Mouse (Mus musculus) limb, embryonic 14.5 days (tissue): ENCODE data around the gene Psmc5. TPM values are rescaled to one million over a fixed set of nuclear protein-coding genes. Genes with fewer than 3 reads are reported as not detected.

Source experiments
- ATAC-seq: fragments of 200-750 bp; cut with Nextera tagmentation; 2 replicates; pipeline ENCODE4 v1.8.0; 2017; ENCODE audit warnings: low read depth, moderate number of reproducible peaks, moderate TSS enrichment; ENCODE audit not compliant: low FRiP score
- DNase-seq: peaks from one replicate; pipeline ENCODE4 v3.0.0-alpha.2; 2015; ENCODE audit warnings: low spot score
- H3K27ac ChIP-seq: fragments of 300-500 bp; sonication (generic); replicated peaks from 2 replicates; pipeline ENCODE4 v1.5.1; 2014; ENCODE audit warnings: low read depth, mild to moderate bottlenecking, low read length, moderate library complexity, mixed read lengths
- H3K27me3 ChIP-seq: fragments of 300-500 bp; sonication (generic); 2 replicates; pipeline ENCODE4 v1.6.1; 2014; ENCODE audit warnings: low read length, mixed read lengths; ENCODE audit not compliant: control insufficient read depth, insufficient read depth
- H3K36me3 ChIP-seq: fragments of 300-500 bp; sonication (generic); 2 replicates; pipeline ENCODE4 v1.6.1; 2014; ENCODE audit warnings: mild to moderate bottlenecking, low read length, moderate library complexity, mixed read lengths; ENCODE audit not compliant: control insufficient read depth, insufficient read depth
- H3K4me1 ChIP-seq: fragments of 300-500 bp; sonication (generic); 2 replicates; pipeline ENCODE4 v1.6.1; 2014; ENCODE audit warnings: antibody characterized with exemption, low read length, mixed read lengths; ENCODE audit not compliant: control insufficient read depth, insufficient read depth
- H3K4me2 ChIP-seq: fragments of 300-500 bp; sonication (generic); replicated peaks from 2 replicates; pipeline ENCODE4 v1.6.1; 2014; ENCODE audit warnings: low read depth, mild to moderate bottlenecking, low read length, moderate library complexity; ENCODE audit not compliant: severe bottlenecking
- H3K4me3 ChIP-seq: fragments of 300-500 bp; sonication (generic); replicated peaks from 2 replicates; pipeline ENCODE4 v1.5.1; 2014; ENCODE audit warnings: low read length
- H3K9ac ChIP-seq: fragments of 300-500 bp; sonication (generic); 2 replicates; pipeline ENCODE4 v1.6.1; 2014; ENCODE audit warnings: mild to moderate bottlenecking, low read depth, low read length, moderate library complexity; ENCODE audit not compliant: severe bottlenecking
- H3K9me3 ChIP-seq: fragments of 300-500 bp; sonication (generic); 2 replicates; pipeline ENCODE4 v1.6.1; 2016; ENCODE audit warnings: low read length; ENCODE audit not compliant: control insufficient read depth
- POLR2A ChIP-seq: fragments of 200-500 bp; IDR thresholded peaks from 2 replicates; pipeline ENCODE4 v1.8.0; 2012; ENCODE audit warnings: inconsistent platforms, mild to moderate bottlenecking, moderate library complexity, borderline replicate concordance; ENCODE audit not compliant: insufficient read depth, insufficient read length; ENCODE audit errors: extremely low read depth
- WGBS: fragments of 180-500 bp; shearing (Covaris S2); extraction: QIAGEN DNeasy Blood & Tissue Kit; methylation state at CpG from one replicate; pipeline ENCODE4 v1.1.7; 2014; 5-methylcytosine and 5-hydroxymethylcytosine counted together
- polyA plus RNA-seq, 2 experiments: library from polyadenylated mRNA; depleted of rRNA in 1 of 2; stranded (reverse) in 1 of 2; unstranded in 1 of 2; fragments of >200 nt; fragmentation: Nextera tagmentation in 1 of 2; extraction: Ambion mirVana in 1 of 2; gene quantifications; 2 replicates each; pipeline versions ENCODE4 v1.2.1 to v1.2.3; 2012 to 2014

Psmc5 gene
- polyA plus RNA-seq (2012; rRNA removed) (123 and 186 TPM in 2 replicates), polyA plus RNA-seq (2014; fragmentation: Nextera tagmentation; extraction: Ambion mirVana) (244 and 253 TPM in 2 replicates)

GRCm38 (mm10) chr11:106255685-106256451 is at the start of gene Psmc5, which contains the start of gene Ftsj3:
Gene Psmc5, plus strand, starts transcription at chr11:106256154.
Gene Ftsj3, minus strand, starts transcription at chr11:106256079.
- Histone ChIP-seq H3K9me3 (no peaks in the 10 kb centered on the region), H3K36me3 (peaks cover 56% of the 10 kb centered on the region), H3K4me2 (peak within 1 kb of the TSS; percentile 95), H3K27me3 (no peaks in the 10 kb centered on the region), H3K27ac (peak within 1 kb of the TSS; percentile 77), H3K9ac (peak within 1 kb of the TSS; percentile 80), H3K4me1 (peaks cover 16% of the 10 kb centered on the region), H3K4me3 (peak within 1 kb of the TSS; percentile 89)
- DNase-seq (peak; percentile 96), ATAC-seq (peak; percentile 96)
- 0% methylated on average over 42 of the region's 42 CpGs for WGBS
- peak; percentile 84; the same call in 1 of the 2 replicates for TF ChIP-seq POLR2A

- 88% methylated on average over 8 of the region's 8 CpGs for WGBS
- H3K36me3 ChIP-seq = peaks cover 47% of the 10 kb centered on the region
- no peak for DNase-seq
- H3K27ac ChIP-seq = no peak overlapping the region
- no peak overlapping the region for H3K4me3 ChIP-seq
- H3K9ac ChIP-seq = no peak overlapping the region
- H3K9me3 ChIP-seq = no peaks in the 10 kb centered on the region
- no peaks in the 10 kb centered on the region for H3K27me3 ChIP-seq
- peaks cover 12% of the 10 kb centered on the region for H3K4me1 ChIP-seq
- ATAC-seq = no peak
- TF ChIP-seq POLR2A = no peak
- H3K4me2 ChIP-seq = no peak overlapping the region
Observed at GRCm38 (mm10) chr11:106212771-106213170, 43.2 kb upstream of the Psmc5 start.

GRCm38 (mm10) chr11:106214856-106215255 is 41.1 kb upstream of the Psmc5 start:
- no peaks in the 10 kb centered on the region for H3K27me3 ChIP-seq
- peak overlapping the region; percentile 91; the same call in 1 of the 2 replicates for H3K9ac ChIP-seq
- peak overlapping the region; percentile 55; the same call in 1 of the 2 replicates for H3K4me2 ChIP-seq

DNA sequence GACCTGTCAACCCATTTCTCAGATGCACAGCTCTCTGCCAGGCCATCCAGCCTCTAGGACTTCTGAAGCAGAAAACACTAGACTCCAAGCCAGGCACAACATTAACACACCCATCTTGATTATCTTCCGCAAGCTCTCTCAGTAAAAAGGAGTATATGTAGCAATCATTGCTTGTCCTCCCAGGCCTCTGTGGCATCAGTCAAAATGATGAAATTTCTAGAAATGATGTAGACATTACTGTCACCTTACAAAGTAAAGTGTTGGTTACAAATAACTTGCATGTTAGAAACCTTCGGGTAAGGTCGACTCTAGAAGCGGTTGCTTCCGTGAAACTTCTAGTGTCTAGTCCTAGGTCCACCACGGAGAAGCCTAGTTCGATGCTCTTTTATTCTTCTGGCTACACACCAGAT is 40.5 kb upstream of the Psmc5 start:
- ATAC-seq = no peak
- Histone ChIP-seq H3K27me3 (no peaks in the 10 kb centered on the region), H3K9me3 (no peaks in the 10 kb centered on the region), H3K4me2 (peak overlapping the region; percentile 55), H3K36me3 (peaks cover 25% of the 10 kb centered on the region), H3K4me3 (peak overlapping the region; percentile 76), H3K4me1 (peaks cover 21% of the 10 kb centered on the region), H3K27ac (no peak overlapping the region), H3K9ac (peak overlapping the region; percentile 91)
- TF ChIP-seq POLR2A = no peak
- 27% methylated on average over 7 of the region's 7 CpGs for WGBS
- no peak for DNase-seq

More at GRCm38 (mm10) chr11:106214856-106215255, 41.1 kb upstream of the Psmc5 start:
- 80% methylated on average over 5 of the region's 5 CpGs for WGBS
- Histone ChIP-seq H3K36me3 (peaks cover 31% of the 10 kb centered on the region), H3K27ac (no peak overlapping the region), H3K9me3 (no peaks in the 10 kb centered on the region), H3K4me3 (peak overlapping the region; percentile 76), H3K4me1 (peaks cover 21% of the 10 kb centered on the region)
- ATAC-seq = no peak
- TF ChIP-seq POLR2A = no peak
- DNase-seq = no peak

DNA sequence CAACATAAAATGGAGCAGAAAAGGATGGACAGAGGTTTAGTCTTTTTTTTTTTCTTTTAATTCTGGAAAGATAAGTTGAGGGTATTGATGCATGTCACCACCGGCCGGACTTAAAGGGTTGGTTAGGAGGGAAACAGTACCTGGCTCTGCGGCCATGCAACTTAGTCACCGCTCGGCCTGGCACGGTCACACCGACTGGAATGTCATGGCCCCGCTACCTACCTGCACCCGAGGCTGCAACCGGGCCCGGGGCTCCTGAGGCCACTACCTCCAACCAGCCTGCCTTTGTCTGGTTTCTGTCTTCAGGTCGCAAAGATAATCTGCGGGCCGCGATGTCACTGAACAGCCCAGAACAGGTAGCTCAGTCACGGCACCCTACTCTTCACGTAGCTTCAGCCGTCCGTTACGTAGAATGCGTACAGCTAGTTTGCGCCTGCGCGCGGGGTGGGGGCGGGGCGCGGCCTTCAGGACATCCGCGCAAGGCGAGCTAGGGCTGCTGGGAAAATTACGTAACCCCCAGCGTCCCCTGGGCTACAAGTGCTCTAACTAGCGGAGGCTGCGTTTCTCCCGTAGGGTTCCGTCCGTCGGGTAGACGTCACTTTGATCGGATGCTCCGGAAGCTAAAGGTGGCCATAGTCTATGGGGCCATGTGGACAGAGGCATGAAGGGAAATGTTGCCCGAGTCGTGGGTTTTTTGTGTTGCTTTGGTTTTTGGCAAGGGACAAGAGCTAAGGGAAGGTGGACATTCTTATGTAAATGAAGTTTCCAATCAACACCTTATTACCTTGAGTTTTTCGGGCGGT is 39.8 kb upstream of the Psmc5 start, which contains the start of gene Ccdc47:
TSS of gene Ccdc47 (minus strand) at position 418 of the 803 bp plus-strand sequence.
- WGBS = under 1% methylated on average over 46 of the region's 46 CpGs
- peaks cover 21% of the 10 kb centered on the region for H3K4me1 ChIP-seq
- DNase-seq (peak; percentile 99), ATAC-seq (peak; percentile 96)
- H3K9me3 ChIP-seq = no peaks in the 10 kb centered on the region
- H3K27me3 ChIP-seq = no peaks in the 10 kb centered on the region
- peaks cover 22% of the 10 kb centered on the region for H3K36me3 ChIP-seq
- peak within 1 kb of the TSS; percentile 76 for H3K4me3 ChIP-seq
- peak within 1 kb of the TSS; percentile 91 for H3K9ac ChIP-seq
- H3K4me2 ChIP-seq = peak within 1 kb of the TSS; percentile 55
- 0 out of 2 replicates have a peak, but pooled peaks have one; percentile 50 for TF ChIP-seq POLR2A
- H3K27ac ChIP-seq = peak within 1 kb of the TSS; percentile 94
